Mouse (Mus musculus): ENCODE results near the gene Psmb8. TPM values are rescaled to one million over a fixed set of nuclear protein-coding genes. Genes with fewer than 3 reads are reported as not detected.

Psmb8 gene
- total and polyA plus RNA-seq, 3 experiments = 133 to 144 TPM; not detected in 1

DNA sequence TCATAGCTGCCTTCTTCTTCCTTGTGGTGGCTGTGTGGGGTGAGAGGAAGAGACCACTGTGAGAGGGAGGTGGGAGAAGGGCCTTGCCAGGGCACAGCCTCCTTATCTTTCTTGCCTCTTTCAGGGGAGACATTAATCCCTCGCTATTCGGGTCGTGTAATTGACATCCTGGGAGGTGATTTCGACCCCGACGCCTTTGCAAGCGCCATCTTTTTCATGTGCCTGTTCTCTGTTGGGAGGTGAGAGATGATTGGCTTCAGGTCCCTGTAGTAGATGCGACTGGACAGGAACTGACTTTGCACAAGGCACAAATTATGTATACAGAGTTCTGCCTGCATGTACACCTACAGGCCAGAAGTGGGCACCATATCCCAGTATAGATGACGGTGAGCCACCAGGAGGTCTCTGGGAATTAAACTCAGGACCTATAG, 8.2 kb downstream of the Psmb8 start (continued):
- TF ChIP-seq MAFK (IDR thresholded peaks at IDR 0.05; ENCODE audit: borderline replicate concordance, low read depth, low read length) = no peak
- TF ChIP-seq MAZ (IDR thresholded peaks at IDR 0.05; ENCODE audit: low read depth, low read length) = no peak
- 0 out of 2 replicates have a peak, but pooled peaks have one; percentile 38 for TF ChIP-seq HCFC1 (IDR thresholded peaks at IDR 0.05; ENCODE audit: low read depth, low read length)
- no peak for TF ChIP-seq CHD1 (IDR thresholded peaks at IDR 0.05; ENCODE audit: low read depth, low read length)
- TF ChIP-seq JUND (IDR thresholded peaks at IDR 0.05; ENCODE audit: low read depth, low read length) = no peak
- no peak for TF ChIP-seq MAX (IDR thresholded peaks at IDR 0.05; ENCODE audit: low read length)
- no peak for TF ChIP-seq CHD2 (IDR thresholded peaks at IDR 0.05; ENCODE audit: low read length)
- TF ChIP-seq SIN3A (IDR thresholded peaks at IDR 0.05; ENCODE audit: low read length) = peak; percentile 43; the same call in 1 of the 2 replicates
- peak; percentile 48 to 78 (median 76) for TF ChIP-seq CTCF (IDR thresholded peaks at IDR 0.05 in 2 of 3, conservative IDR thresholded peaks at IDR 0.05 in 1 of 3; ENCODE audit: control insufficient read depth in 1 of 3, insufficient read depth in 1 of 3, low read depth in 2 of 3, low read length in 3 of 3, poor library complexity in 1 of 3, severe bottlenecking in 1 of 3)
- no peak for TF ChIP-seq ZNF384 (IDR thresholded peaks at IDR 0.05; ENCODE audit: low read depth, low read length)
- peak; percentile 43 for TF ChIP-seq NELFE (IDR thresholded peaks at IDR 0.05; ENCODE audit: low read depth, low read length)
- TF ChIP-seq ETS1 (IDR thresholded peaks at IDR 0.05; ENCODE audit: low read depth, low read length) = peak; percentile 8; the same call in 1 of the 2 replicates
- TF ChIP-seq ZMIZ1 (IDR thresholded peaks at IDR 0.05; ENCODE audit: low read depth, low read length) = no peak
- no peak for TF ChIP-seq E2F4 (IDR thresholded peaks at IDR 0.05; ENCODE audit: borderline replicate concordance, low read depth, low read length)
- TF ChIP-seq KAT2A (conservative IDR thresholded peaks at IDR 0.05; ENCODE audit: low read depth, low read length) = no peak
- no peak for TF ChIP-seq TAL1 (IDR thresholded peaks at IDR 0.05; ENCODE audit: low read length)
- TF ChIP-seq TBP (IDR thresholded peaks at IDR 0.05; ENCODE audit: low read depth, low read length) = peak; percentile 74
- peak; percentile 52 for TF ChIP-seq SMC3 (IDR thresholded peaks at IDR 0.05; ENCODE audit: low read depth, low read length)
- TF ChIP-seq ZC3H11A (IDR thresholded peaks at IDR 0.05; ENCODE audit: low read depth, low read length) = no peak
- no peak for TF ChIP-seq GABPA (IDR thresholded peaks at IDR 0.05; ENCODE audit: low read depth, low read length)

DNA sequence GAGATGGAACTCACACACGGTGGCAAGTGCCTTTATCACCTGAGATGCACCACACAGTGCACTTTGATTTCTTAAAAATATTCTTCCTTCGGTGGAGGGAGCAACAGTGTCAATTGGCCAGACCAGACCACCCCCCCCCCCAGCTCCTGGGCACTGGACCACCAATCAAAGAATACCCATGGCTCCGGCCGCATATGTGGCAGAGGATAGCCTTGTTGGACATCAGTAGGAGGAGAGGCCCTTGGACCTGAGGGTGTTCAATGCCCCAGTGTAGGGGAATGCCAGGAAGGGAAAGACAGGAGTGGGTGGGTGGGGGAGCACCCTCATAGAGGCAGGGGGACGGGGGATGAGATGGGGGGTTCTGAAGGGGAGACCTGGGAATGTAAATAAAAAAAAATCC, 9.2 kb downstream of the Psmb8 start:
- H3K79me2 ChIP-seq (ENCODE audit: control insufficient read depth, insufficient read depth, low read length, poor library complexity) = peaks cover 13% of the 10 kb centered on the region
- H3K27me3 ChIP-seq (ENCODE audit: control insufficient read depth in 1 of 2, insufficient read depth in 2 of 2, low read length in 2 of 2) = no peaks in the 10 kb centered on the region
- H3K36me3 ChIP-seq (ENCODE audit: control insufficient read depth in 1 of 2, insufficient read depth in 2 of 2, low read length in 2 of 2) = peaks cover 0 to 23% of the 10 kb centered on the region in 2 experiments; a peak in 2 of 4 replicates
- no peak overlapping the region for H3K4me3 ChIP-seq (ENCODE audit: control insufficient read depth in 1 of 2, insufficient read depth in 1 of 2, low read depth in 2 of 2, low read length in 2 of 2)
- no peak overlapping the region for H3K27ac ChIP-seq (ENCODE audit: control insufficient read depth, low read depth, low read length)
- H3K9me3 ChIP-seq (replicated peaks; ENCODE audit: insufficient read depth, low read length) = no peaks in the 10 kb centered on the region
- no peak for DNase-seq (ENCODE audit: low read depth, low spot score)
- H3K9ac ChIP-seq (ENCODE audit: control insufficient read depth, low read depth, low read length, poor library complexity, severe bottlenecking) = no peak overlapping the region
- TF ChIP-seq MAZ (IDR thresholded peaks at IDR 0.05; ENCODE audit: low read depth, low read length) (no peak), TAL1 (IDR thresholded peaks at IDR 0.05; ENCODE audit: low read length) (no peak), CHD1 (IDR thresholded peaks at IDR 0.05; ENCODE audit: low read depth, low read length) (no peak), KAT2A (conservative IDR thresholded peaks at IDR 0.05; ENCODE audit: low read depth, low read length) (no peak), ZKSCAN1 (IDR thresholded peaks at IDR 0.05; ENCODE audit: low read depth, low read length) (no peak), GATA1 (IDR thresholded peaks at IDR 0.05; ENCODE audit: low read depth, low read length) (no peak), ZC3H11A (IDR thresholded peaks at IDR 0.05; ENCODE audit: low read depth, low read length) (no peak), UBTF (IDR thresholded peaks at IDR 0.05; ENCODE audit: borderline replicate concordance, insufficient read depth, low read depth, low read length) (no peak), JUND (IDR thresholded peaks at IDR 0.05; ENCODE audit: low read depth, low read length) (no peak), SMC3 (IDR thresholded peaks at IDR 0.05; ENCODE audit: low read depth, low read length) (no peak), TBP (IDR thresholded peaks at IDR 0.05; ENCODE audit: low read depth, low read length) (no peak), MXI1 (IDR thresholded peaks at IDR 0.05; ENCODE audit: low read depth, low read length) (no peak), POLR2AphosphoS5 (IDR thresholded peaks at IDR 0.05; ENCODE audit: borderline replicate concordance, low read depth, low read length) (no peak), MYC (IDR thresholded peaks at IDR 0.05; ENCODE audit: low read depth, low read length) (no peak), USF1 (IDR thresholded peaks at IDR 0.05; ENCODE audit: low read depth, low read length) (no peak), ETS1 (IDR thresholded peaks at IDR 0.05; ENCODE audit: low read depth, low read length) (no peak), NRF1 (IDR thresholded peaks at IDR 0.05; ENCODE audit: insufficient read depth, low read depth, low read length, poor library complexity, severe bottlenecking) (no peak), NELFE (IDR thresholded peaks at IDR 0.05; ENCODE audit: low read depth, low read length) (no peak), USF2 (IDR thresholded peaks at IDR 0.05; ENCODE audit: borderline replicate concordance in 1 of 2, insufficient read depth in 1 of 2, low read depth in 1 of 2, low read length in 2 of 2) (no peak), POLR2A (IDR thresholded peaks at IDR 0.05; ENCODE audit: control insufficient read depth in 1 of 2, insufficient read depth in 1 of 2, low read depth in 1 of 2, low read length in 2 of 2, poor library complexity in 1 of 2) (no peak)
- H3K4me1 ChIP-seq (ENCODE audit: control insufficient read depth in 1 of 2, insufficient read depth in 2 of 2, low read length in 2 of 2) = peaks cover 9 to 38% of the 10 kb centered on the region in 2 experiments
